Mouse (Mus musculus) urinary bladder, postnatal 36 days (tissue): ENCODE measurements around the gene Dlgap1.

Experiments
- DNase-seq, 2 experiments: peaks; one replicate each; pipeline ENCODE4 v3.0.0; 2022; ENCODE audit warnings: low spot score in 2 of 2, mixed read lengths in 1 of 2

The Dlgap1 gene

DNA sequence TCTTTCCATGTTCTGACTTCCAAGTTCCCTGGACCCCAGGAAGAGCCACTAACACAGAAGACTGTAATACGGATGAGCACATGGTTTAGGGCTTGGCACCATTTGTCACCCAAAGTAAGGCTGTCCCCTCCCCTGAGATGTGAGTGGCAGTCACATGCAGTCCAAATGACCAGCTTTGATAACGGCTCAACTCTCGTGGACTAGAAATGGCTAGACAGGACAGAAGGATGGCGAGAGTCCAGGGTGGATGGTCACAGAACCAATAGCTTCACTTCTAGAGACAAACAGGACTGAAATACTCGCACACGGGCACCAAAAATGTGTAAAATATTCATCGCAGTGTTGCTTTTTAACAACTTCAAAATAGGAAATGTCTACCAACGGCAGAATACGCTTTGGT lies 657.5 kb downstream of the Dlgap1 start:
- no peak for DNase-seq

DNA sequence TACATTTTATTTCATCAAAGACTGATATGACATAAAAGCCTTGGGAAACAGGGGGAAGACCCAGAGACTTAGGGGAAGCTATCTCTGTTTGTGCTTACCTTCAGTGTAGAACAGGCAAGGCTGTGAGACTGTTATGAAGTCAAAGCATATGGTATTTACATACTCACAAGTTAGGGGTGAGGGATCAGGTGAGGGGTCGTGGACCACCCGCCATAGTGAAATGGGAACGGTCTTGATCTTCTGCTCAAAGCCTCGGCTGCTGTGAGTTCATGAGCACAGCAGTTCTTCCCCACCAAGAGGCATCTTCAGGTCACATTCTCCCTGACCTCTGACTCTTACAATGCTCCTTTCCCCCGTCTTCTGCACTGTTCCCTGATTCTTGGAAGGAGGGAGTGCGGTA lies 658.1 kb downstream of the Dlgap1 start:
- DNase-seq, result no peak

DNA sequence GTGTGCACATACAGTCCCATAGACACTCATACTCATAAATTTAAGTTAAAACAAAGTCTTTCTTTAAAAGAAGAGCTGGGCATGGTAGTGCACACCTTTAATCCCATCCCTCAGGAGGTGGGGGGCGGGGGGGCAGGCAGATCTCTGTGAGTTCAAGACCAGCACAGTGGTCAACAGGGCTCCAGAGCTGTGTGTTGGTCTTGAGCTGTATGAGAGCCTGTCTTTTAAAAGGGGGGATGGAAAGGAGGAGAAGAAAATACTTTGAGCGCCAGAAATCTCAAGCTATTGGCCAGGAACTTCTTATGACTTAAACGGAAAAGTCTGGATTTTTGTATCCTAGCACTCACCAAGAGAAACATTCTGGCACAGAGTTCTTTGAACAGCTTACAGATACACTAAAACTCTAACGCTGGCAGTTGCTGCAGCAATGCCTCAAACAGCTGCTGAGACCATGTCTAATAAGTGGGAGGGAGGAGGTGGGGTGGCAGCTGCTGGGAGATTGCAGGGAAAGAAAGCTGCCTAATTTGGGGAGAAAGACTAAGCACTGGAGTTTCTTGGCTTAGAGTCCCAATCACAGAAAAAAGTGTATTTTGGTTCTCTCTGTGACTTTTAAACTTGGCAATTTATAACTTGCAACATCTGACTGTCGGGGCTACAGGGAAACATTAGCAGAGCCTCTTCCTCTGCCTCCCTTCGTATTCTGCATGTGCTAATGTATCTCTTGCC lies 660.9 kb downstream of the Dlgap1 start:
- DNase-seq, result no peak

DNA sequence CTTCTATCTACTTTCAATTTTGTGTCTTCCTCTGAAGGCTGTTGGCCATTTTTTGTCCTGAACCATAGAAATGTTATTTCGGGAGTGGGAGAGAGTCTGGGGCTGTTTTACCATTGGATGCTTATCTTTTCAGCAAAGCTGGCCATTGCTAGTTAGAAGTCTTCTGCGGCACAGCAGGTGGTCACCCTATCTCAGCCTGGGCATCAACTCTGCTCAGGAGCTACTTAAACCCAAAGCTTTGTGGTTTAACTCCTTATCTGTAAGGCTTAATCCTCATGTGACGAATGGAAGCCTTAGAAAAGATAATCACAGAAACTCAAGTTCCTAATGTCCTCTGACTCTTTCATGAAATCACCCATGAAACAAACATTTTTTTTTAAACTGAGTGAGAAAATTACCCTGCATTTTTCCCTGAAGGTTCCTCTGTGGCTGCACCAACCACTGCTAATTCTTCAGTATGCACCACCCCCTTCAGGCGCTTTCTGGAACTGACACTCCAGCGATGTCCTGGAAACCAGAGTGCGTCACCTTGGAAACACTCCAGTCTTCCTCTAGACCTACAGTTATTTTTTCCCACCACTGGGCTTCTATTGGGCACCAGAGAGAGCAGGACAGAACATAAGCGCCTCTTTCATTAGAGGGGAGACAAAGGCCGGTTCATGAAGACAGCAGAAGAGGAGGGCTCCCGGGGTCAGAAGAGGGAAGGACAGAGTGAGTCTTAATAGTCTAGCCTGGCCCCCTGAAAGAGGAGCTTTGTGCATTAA lies 664.5 kb downstream of the Dlgap1 start:
- DNase-seq, result peak; percentile 35 to 52

DNA sequence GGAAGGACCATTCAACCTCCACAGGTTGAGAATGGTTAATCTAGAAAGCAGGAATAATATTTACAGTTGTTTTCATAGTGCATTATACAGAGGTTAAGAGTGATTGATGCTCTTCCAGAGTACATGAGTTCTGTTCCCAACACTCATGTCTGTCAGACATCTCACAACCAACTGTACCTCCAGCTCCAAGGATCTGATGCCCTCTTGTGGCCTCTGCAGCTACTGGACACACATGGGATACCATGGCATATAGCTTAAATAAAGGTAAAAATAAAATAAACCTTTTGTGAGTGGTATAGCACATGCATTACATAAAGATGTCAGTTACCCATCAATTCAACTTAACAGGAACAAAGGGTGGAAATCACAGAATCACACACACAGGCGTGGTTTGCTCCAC lies 674.3 kb downstream of the Dlgap1 start:
- DNase-seq, result no peak

DNA sequence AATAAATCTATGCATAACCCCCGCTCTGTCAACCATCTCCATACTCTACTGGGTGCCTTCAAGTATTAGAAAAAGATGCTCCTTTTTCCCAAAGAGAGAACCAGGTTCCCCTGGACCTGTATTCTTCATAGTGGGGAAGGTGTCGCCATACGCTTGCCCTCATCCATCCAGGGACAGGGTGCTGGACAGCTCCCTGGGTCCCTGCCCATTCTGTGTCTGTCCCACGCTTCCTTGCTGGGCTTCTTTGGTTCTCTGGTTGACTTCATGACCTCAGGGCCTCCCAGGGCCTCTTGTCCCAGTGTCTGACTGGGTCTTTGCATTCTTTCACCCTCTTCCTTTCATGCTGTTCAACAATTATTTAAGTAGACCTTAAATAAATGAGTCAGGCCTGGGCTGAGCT lies 677.8 kb downstream of the Dlgap1 start:
- no peak for DNase-seq

DNA sequence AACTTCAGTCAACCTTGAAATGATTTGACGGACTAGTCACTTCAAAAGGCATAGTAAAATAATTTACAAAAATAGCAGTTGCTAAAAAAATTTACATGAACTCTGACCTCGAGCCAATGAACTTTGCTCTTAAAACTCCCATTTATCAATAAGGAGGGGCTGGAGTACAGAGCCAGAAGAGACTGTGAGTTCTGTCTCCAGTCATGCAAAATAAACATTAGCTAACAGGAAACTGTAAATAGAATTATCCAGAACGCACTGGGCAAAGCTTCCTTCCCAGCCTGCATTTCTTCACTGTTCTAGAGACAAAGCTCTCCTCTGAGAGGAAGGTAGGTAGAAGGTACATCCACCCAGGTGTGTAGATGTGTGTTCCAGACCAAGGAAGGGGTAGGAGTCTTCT lies 692.5 kb downstream of the Dlgap1 start:
- no peak for DNase-seq

DNA sequence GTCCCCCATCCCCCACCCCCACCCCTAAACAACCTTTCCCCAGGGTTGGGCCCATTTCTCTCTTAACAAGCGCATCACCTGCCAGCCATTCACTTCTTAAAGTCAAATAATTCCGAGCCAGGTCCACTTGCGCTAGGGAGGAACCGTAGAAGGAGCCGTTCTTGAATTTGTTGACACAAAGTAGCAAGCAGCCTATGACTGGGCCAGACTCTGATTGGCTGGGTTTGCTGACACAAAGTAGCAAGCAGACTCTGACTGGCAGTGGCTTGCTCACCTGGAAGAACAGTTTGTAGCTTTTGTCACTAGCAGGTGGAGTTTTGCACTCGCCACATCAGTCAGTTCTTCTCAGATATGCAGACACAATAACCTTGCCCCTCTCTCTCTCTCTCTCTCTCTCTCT lies 695.1 kb downstream of the Dlgap1 start:
- DNase-seq, result peak in 1 of 2 experiments; percentile 3

DNA sequence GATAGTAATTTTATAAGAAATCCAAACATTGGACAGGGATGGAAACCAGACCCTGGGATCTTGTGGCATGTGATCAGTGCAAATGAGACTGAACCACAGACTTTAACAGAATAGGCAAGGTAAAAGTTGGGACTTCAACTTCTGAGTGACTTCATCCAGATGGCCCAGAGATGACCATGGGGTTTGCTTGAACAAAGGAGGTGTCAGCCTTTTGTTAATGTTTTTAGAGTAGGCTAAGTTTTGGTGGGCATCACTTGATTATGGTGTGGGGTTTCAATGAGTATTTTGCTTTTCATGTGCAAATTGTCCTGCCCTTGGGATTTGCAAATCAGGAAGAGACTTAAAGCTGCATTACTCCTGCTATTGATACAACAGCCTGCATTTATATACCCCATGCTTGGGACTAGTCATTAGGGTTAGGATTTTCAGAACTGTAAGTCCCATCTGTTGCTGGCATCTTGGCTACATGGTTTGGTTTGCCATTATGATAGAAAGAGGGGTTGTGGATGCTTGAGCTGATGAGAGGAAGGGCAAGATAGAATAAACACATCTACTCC lies 695.7 kb downstream of the Dlgap1 start:
- no peak for DNase-seq

DNA sequence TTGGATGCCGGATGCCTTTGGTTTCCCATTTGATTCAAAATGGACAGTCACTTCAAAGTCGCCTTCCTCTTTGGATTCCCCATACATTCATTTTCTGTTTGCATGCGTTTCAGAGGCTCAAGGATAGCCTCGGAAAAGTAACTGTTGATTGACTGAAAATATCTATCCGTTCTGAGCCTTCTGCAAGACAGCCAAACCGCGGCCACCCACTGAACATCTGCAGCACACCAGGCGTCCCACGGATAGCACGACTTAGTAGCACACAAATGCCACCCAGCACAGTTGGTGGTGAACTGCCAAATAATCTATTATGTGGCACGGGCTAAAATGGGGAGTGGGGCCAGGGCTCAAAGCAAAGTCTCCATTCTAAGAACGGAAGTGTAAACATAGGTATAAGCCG lies 705.1 kb downstream of the Dlgap1 start:
- no peak for DNase-seq

DNA sequence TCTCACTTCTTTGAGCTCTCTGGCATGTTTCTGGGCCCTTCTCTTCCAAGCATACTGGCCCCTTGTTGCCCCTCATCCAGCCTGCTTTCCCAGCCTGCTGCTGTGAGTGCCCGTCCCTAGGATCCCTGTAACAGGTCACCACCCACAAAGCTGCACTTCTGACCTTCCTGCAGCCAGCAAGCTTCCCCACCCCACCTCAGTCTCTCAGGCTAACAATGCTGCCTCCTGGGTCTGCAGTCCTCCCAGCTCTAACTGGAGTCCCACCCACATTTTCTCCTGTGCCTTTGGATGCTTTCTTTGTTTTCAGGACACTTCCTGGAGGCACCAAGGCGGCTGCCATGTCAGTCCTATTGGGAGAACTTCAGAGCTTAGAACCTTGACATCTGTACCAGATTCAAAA lies 707.6 kb downstream of the Dlgap1 start:
- DNase-seq, result no peak

DNA sequence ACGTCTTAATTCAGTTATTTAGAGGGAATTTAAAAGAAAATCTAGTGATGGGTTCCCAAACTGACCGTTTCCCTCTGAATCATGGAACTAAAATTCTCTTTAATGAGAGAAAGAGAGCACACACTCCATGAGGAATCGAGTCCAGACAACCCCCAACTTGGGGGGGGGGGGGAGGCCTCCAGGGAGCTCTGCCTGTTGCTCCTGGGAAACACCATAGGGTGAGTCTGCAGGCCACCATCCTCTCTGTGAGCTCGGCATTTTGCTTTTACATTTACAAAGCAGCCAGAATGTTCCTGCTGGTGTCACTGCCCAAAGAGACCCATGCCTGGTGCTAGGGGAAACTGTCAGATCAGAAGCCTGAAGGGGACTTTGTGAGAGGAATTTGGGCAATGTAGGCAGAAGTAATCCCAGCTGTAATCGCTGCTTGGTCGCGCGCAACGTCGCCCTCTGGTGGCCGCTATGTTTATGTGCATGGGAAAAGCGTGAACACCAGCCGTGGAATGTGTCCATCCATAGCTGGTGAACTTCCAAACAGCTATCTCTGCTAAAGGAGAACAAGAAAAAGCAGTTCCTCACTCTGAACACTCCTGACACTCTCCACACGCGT lies 714.8 kb downstream of the Dlgap1 start:
- DNase-seq, result peak; percentile 70 to 74

DNA sequence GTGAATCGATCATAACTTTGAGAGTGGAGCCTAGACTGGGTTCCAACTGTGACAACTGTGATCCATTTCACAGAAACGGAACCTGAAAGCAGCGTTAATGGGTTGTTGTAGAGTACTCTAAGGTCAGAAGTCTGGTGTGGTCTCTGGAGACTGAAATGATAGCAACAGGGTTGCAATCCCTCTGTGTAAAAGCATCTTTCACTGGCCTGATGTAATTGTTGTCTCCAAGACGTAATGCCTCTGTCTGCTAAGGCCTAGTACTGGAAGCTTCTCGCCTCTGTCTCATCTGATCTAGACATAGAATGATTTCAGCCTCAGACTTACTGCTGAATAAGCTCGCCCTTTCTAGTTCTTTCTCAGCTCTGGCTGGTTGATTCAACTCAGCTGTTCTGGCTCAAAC lies 721.3 kb downstream of the Dlgap1 start:
- no peak for DNase-seq

DNA sequence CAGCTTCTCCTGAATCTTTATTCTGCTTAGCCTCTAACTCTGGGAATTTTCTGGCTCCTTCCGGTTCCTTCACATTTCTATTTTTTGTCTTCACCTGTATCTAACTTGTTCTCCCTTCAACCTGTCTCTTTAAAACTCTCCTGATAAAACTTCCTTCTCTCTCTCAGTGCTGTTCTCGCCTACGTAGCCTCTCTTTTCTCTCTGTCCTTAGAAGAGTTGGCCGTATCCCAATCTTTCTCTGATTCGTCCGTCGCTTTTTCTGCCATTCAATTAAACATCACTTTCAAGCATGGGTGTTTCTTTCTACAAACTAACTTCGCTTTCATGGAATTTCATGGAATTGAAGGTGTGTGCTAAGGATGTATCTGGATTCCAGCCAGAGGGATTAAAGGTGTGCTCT lies 721.7 kb downstream of the Dlgap1 start:
- DNase-seq, result no peak

DNA sequence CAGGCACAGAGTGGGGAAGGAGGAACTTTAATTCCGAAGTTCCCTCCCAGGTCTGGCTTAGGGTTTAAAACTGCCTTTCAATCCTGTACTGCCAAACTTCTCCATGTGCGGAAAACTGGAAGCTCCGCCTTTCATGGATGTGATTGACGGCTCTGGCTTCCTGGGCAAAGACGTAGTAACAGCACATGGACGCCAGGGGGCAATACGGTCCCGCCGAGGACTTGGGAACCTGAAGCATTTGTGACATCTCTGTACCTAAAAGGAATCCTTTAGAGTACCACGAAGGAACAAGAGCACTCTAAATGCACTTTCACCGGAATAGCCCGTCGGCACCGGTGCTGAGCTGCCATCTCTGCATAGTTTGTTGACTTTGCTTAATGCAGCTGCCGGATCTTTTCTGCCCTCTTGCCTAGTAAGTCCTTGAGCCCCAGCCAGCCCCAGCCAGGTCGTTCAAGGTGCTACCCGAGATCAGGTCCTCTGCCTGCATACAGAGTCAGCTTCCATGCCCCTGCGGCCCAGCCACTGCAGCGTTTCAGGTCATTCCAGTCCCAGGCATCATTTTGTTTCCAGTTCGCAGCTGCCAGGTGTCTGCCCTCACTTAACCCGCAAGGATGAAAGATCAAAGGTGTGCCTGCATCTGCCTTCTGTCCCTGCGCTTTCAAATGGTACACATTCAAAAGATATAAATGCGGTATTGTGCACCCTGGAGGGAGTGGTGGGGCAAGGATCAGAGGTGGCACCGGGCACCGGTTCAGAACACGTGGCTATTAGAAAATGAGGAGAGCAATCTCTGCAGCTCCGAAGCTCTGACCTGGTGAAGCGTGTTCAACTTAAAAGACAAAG lies 738.3 kb downstream of the Dlgap1 start:
- DNase-seq, result peak; percentile 80 to 84

DNA sequence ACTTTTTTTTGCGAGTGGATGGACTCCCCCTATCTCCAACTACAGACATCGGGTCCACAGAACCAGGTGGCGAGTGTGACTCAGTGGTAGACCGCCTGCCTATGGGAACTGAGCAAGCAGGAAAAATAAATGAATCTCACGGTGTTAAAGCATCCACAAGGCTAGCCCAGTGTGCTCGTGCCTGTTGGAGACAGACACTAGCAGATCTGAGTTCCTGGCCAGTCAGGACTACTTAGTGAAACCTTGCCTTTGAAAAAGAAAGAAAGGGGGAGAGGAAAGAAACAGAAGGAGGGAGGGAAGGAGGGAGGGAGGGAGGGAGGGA lies 738.9 kb downstream of the Dlgap1 start:
- DNase-seq, result no peak

DNA sequence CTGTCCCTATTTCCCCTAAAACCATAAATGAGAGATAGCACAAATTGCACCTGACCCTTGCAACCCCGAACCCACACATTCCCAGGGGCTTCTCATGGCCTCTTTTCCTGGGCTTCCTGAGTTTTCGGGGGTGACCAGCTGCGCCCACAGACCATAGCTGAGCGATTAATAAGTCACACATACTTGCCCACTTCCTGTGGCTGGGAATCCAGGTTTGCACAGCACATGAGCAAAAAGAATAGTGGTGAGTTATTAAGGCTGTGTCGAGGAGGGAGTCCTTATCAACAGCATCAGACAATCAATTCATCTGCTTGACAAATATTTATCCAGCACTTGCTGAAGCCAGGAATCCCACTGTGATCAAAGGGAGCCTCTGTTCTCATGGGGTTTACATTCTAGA lies 740.7 kb downstream of the Dlgap1 start:
- DNase-seq, result no peak

DNA sequence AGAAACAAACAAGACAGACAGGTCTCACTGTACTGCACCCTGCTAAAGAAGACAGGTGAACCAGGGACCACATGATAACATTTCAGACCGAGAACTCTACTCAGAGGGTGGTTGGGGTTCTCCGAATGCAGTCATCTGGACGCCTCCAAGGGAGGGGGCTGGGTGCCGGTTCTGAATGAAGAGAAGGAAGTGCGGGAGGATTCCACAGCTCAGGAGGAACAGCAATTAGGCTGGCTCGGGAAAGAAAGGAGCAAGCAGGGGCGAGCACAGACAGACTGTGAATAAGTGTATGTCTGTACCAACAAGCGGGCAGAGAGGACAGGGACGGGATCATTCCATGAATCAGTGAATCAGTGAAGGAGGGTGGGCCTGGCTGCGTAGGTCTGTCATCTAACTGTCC lies 744.6 kb downstream of the Dlgap1 start:
- DNase-seq, result no peak

DNA sequence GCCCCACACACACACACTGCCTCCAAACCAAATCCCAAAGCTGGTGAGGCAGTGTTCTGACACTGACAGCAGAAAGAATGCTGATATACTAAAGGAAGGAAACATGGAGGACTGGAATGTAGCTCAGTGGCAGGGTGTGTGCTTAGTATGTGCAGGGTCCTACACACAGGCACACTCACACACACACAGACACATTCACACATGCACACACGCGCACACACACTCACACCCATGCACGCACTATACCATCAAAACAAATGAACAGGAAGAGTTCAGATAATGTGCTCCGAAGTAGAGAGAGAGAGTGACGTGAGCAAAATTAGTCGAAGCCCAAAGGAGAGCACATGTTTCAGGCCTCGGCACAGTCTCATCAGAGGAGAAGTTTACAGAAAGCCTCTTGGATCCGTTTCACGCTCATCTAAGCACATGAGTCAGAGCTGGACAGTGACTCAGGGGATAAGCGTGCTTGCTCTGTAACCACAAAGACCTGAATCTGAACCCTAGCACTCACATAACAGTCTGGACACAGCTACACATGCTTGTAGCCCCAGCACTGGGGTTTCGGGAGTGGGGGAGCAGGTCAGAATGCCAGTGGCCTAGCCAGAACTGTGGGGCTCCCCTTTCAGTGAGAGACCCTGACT lies 750.9 kb downstream of the Dlgap1 start:
- DNase-seq, result peak; percentile 35 to 50

DNA sequence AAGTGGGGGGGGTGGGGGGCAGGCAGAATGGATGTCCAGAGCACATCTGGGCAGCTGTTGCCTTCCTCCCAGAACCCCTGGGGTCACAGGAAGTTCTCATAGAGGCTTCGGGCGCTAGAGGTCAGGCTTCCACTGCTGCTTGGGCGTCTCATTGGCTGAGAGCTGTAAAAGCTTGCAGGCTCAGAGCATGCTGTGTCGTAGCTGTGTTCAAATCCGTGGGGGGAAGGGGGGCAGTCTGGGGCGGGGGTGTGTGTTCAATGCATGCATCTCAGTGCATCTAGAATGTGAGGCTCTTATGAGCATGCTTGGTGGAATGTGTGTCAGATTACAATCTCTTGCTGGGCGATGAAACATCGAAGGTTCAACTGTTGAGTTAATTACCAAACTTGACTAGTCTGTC lies 751.9 kb downstream of the Dlgap1 start:
- no peak for DNase-seq

DNA sequence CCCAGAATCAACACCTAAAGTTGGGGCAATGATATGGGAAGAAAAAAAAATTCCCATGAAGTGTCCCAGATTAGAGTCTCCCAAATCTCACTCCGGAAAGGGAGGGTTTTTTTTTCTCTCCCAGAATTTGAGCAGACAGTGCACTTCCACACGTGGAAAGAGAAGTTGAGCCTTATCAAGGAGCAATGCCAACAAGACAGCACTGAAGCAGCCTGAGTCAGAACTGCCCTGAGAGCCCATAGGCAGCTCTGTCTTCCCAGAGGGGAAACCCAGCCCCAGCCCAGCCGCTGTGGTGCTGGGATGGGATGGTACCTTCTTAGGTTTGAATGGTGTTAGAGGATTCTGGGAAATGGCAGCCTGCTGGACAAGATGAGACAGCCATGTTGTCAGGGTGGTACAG lies 753.3 kb downstream of the Dlgap1 start:
- no peak for DNase-seq
